Mouse (Mus musculus): ENCODE measurements around the gene Agbl4.

- TF ChIP-seq POLR2A (IDR thresholded peaks at IDR 0.05; ENCODE audit: insufficient read depth, low read depth, low read length) (no peak), CTCF (IDR thresholded peaks at IDR 0.05; ENCODE audit: insufficient read depth, low read depth, low read length) (no peak)
Observed at GRCm38 (mm10) chr4:111357176-111357575, 959.7 kb downstream of the Agbl4 start.

All from olfactory bulb, adult 2 months (tissue).